Mouse (Mus musculus): ENCODE results near the gene Otx1. TPM values are rescaled to one million over a fixed set of nuclear protein-coding genes. Genes with fewer than 3 reads are reported as not detected.

The Otx1 gene
- polyA plus RNA-seq, 1 experiment from 2014 or later, result not detected

- H3K27ac ChIP-seq (ENCODE audit: low read depth, low read length), result no peak overlapping the region
- H3K27me3 ChIP-seq (ENCODE audit: control insufficient read depth, insufficient read depth, low read length), result peaks cover 74% of the 10 kb centered on the region
- DNase-seq (ENCODE audit: low spot score) (peak; percentile 48), ATAC-seq (ENCODE audit: insufficient read depth, low FRiP score, low TSS enrichment) (peak; percentile 52)
- no peak overlapping the region for H3K9ac ChIP-seq (ENCODE audit: low read length)
- no peaks in the 10 kb centered on the region for H3K36me3 ChIP-seq (ENCODE audit: control insufficient read depth, insufficient read depth, low read length)
- no peaks in the 10 kb centered on the region; the same call in 1 of the 2 replicates for H3K4me1 ChIP-seq (ENCODE audit: control insufficient read depth, insufficient read depth, low read length)
- H3K9me3 ChIP-seq (ENCODE audit: control insufficient read depth, low read length), result no peaks in the 10 kb centered on the region
- H3K4me3 ChIP-seq (ENCODE audit: low read depth, low read length), result no peak overlapping the region
- 0% methylated on average over 10 of the region's 10 CpGs for WGBS
- peak overlapping the region; percentile 5; the same call in 1 of the 2 replicates for H3K4me2 ChIP-seq (ENCODE audit: low read depth)
Observed at GRCm38 (mm10) chr11:22008129-22008596, 5.5 kb upstream of the Otx1 start.

GRCm38 (mm10) chr11:22007781-22008110 lies 5.0 kb upstream of the Otx1 start:
- H3K9ac ChIP-seq (ENCODE audit: low read length), result no peak overlapping the region
- ATAC-seq (ENCODE audit: insufficient read depth, low FRiP score, low TSS enrichment) (no peak), DNase-seq (ENCODE audit: low spot score) (no peak)
- under 1% methylated on average over 6 of the region's 6 CpGs for WGBS
- H3K27me3 ChIP-seq (ENCODE audit: control insufficient read depth, insufficient read depth, low read length), result peaks cover 79% of the 10 kb centered on the region
- no peaks in the 10 kb centered on the region for H3K36me3 ChIP-seq (ENCODE audit: control insufficient read depth, insufficient read depth, low read length)
- H3K4me3 ChIP-seq (ENCODE audit: low read depth, low read length), result no peak overlapping the region
- H3K9me3 ChIP-seq (ENCODE audit: control insufficient read depth, low read length), result no peaks in the 10 kb centered on the region
- H3K4me1 ChIP-seq (ENCODE audit: control insufficient read depth, insufficient read depth, low read length), result peaks cover 2% of the 10 kb centered on the region
- no peak overlapping the region for H3K27ac ChIP-seq (ENCODE audit: low read depth, low read length)
- no peak overlapping the region; the same call in 1 of the 2 replicates for H3K4me2 ChIP-seq (ENCODE audit: low read depth)

- Histone ChIP-seq H3K36me3 (ENCODE audit: control insufficient read depth, insufficient read depth, low read length) (no peaks in the 10 kb centered on the region), H3K4me2 (ENCODE audit: low read depth) (no peak overlapping the region), H3K4me3 (ENCODE audit: low read depth, low read length) (no peak overlapping the region), H3K9me3 (ENCODE audit: control insufficient read depth, low read length) (no peaks in the 10 kb centered on the region), H3K27me3 (ENCODE audit: control insufficient read depth, insufficient read depth, low read length) (peaks cover 84% of the 10 kb centered on the region), H3K27ac (ENCODE audit: low read depth, low read length) (no peak overlapping the region), H3K9ac (ENCODE audit: low read length) (no peak overlapping the region), H3K4me1 (ENCODE audit: control insufficient read depth, insufficient read depth, low read length) (peaks cover 4% of the 10 kb centered on the region)
- ATAC-seq (ENCODE audit: insufficient read depth, low FRiP score, low TSS enrichment) (no peak), DNase-seq (ENCODE audit: low spot score) (no peak)
- under 1% methylated on average over 20 of the region's 20 CpGs for WGBS
Observed at GRCm38 (mm10) chr11:22007088-22007780, 4.5 kb upstream of the Otx1 start.

GRCm38 (mm10) chr11:22006471-22007087 lies 3.9 kb upstream of the Otx1 start:
- 6% methylated on average over 12 of the region's 12 CpGs for WGBS
- peaks cover 4% of the 10 kb centered on the region for H3K4me1 ChIP-seq (ENCODE audit: control insufficient read depth, insufficient read depth, low read length)
- peaks cover 90% of the 10 kb centered on the region for H3K27me3 ChIP-seq (ENCODE audit: control insufficient read depth, insufficient read depth, low read length)
- H3K4me2 ChIP-seq (ENCODE audit: low read depth), result no peak overlapping the region
- H3K9me3 ChIP-seq (ENCODE audit: control insufficient read depth, low read length), result no peaks in the 10 kb centered on the region
- DNase-seq (ENCODE audit: low spot score) (no peak), ATAC-seq (ENCODE audit: insufficient read depth, low FRiP score, low TSS enrichment) (no peak)
- H3K36me3 ChIP-seq (ENCODE audit: control insufficient read depth, insufficient read depth, low read length), result no peaks in the 10 kb centered on the region
- no peak overlapping the region for H3K4me3 ChIP-seq (ENCODE audit: low read depth, low read length)
- no peak overlapping the region for H3K9ac ChIP-seq (ENCODE audit: low read length)
- H3K27ac ChIP-seq (ENCODE audit: low read depth, low read length), result no peak overlapping the region

- H3K4me3 ChIP-seq (ENCODE audit: low read depth, low read length), result no peak overlapping the region
Observed at GRCm38 (mm10) chr11:22005281-22005870, 2.7 kb upstream of the Otx1 start.

GRCm38 (mm10) chr11:22004331-22004841 lies 1.7 kb upstream of the Otx1 start:
- H3K9ac ChIP-seq (ENCODE audit: low read length), result no peak overlapping the region
- ATAC-seq (ENCODE audit: insufficient read depth, low FRiP score, low TSS enrichment), result no peak

More at GRCm38 (mm10) chr11:22005281-22005870, 2.7 kb upstream of the Otx1 start:
- no peak for DNase-seq (ENCODE audit: low spot score)
- no peaks in the 10 kb centered on the region for H3K36me3 ChIP-seq (ENCODE audit: control insufficient read depth, insufficient read depth, low read length)
- H3K9ac ChIP-seq (ENCODE audit: low read length), result no peak overlapping the region
- WGBS, result 3% methylated on average over 9 of the region's 9 CpGs
- H3K4me1 ChIP-seq (ENCODE audit: control insufficient read depth, insufficient read depth, low read length), result peaks cover 4% of the 10 kb centered on the region
- no peaks in the 10 kb centered on the region for H3K9me3 ChIP-seq (ENCODE audit: control insufficient read depth, low read length)
- peaks cover 91% of the 10 kb centered on the region for H3K27me3 ChIP-seq (ENCODE audit: control insufficient read depth, insufficient read depth, low read length)
- no peak overlapping the region for H3K4me2 ChIP-seq (ENCODE audit: low read depth)
- ATAC-seq (ENCODE audit: insufficient read depth, low FRiP score, low TSS enrichment), result no peak
- H3K27ac ChIP-seq (ENCODE audit: low read depth, low read length), result no peak overlapping the region

GRCm38 (mm10) chr11:22003341-22003981 lies 764 bp upstream of the Otx1 start:
- Histone ChIP-seq H3K27ac (ENCODE audit: low read depth, low read length) (no peak overlapping the region), H3K27me3 (ENCODE audit: control insufficient read depth, insufficient read depth, low read length) (peaks cover 100% of the 10 kb centered on the region), H3K36me3 (ENCODE audit: control insufficient read depth, insufficient read depth, low read length) (no peaks in the 10 kb centered on the region), H3K4me2 (ENCODE audit: low read depth) (peak overlapping the region; percentile 20; the same call in 1 of the 2 replicates), H3K4me3 (ENCODE audit: low read depth, low read length) (no peak overlapping the region), H3K9ac (ENCODE audit: low read length) (no peak overlapping the region), H3K9me3 (ENCODE audit: control insufficient read depth, low read length) (no peaks in the 10 kb centered on the region), H3K4me1 (ENCODE audit: control insufficient read depth, insufficient read depth, low read length) (peaks cover 4% of the 10 kb centered on the region)
- WGBS, result under 1% methylated on average over 31 of the region's 31 CpGs
- DNase-seq (ENCODE audit: low spot score) (peak; percentile 60), ATAC-seq (ENCODE audit: insufficient read depth, low FRiP score, low TSS enrichment) (no peak)

More at GRCm38 (mm10) chr11:22004331-22004841, 1.7 kb upstream of the Otx1 start:
- Histone ChIP-seq H3K4me3 (ENCODE audit: low read depth, low read length) (no peak overlapping the region), H3K36me3 (ENCODE audit: control insufficient read depth, insufficient read depth, low read length) (no peaks in the 10 kb centered on the region), H3K4me1 (ENCODE audit: control insufficient read depth, insufficient read depth, low read length) (peaks cover 4% of the 10 kb centered on the region), H3K27me3 (ENCODE audit: control insufficient read depth, insufficient read depth, low read length) (peaks cover 94% of the 10 kb centered on the region), H3K27ac (ENCODE audit: low read depth, low read length) (no peak overlapping the region), H3K4me2 (ENCODE audit: low read depth) (no peak overlapping the region), H3K9me3 (ENCODE audit: control insufficient read depth, low read length) (no peaks in the 10 kb centered on the region)
- DNase-seq (ENCODE audit: low spot score), result peak; percentile 62
- 1% methylated on average over 18 of the region's 18 CpGs for WGBS

GRCm38 (mm10) chr11:22002062-22002782 lies 475 bp downstream of the Otx1 start:
- no peak overlapping the region for H3K27ac ChIP-seq (ENCODE audit: low read depth, low read length)
- no peak overlapping the region for H3K9ac ChIP-seq (ENCODE audit: low read length)
- H3K36me3 ChIP-seq (ENCODE audit: control insufficient read depth, insufficient read depth, low read length), result no peaks in the 10 kb centered on the region
- DNase-seq (ENCODE audit: low spot score) (no peak), ATAC-seq (ENCODE audit: insufficient read depth, low FRiP score, low TSS enrichment) (no peak)
- peaks cover 4% of the 10 kb centered on the region; the same call in 1 of the 2 replicates for H3K4me1 ChIP-seq (ENCODE audit: control insufficient read depth, insufficient read depth, low read length)
- peaks cover 100% of the 10 kb centered on the region for H3K27me3 ChIP-seq (ENCODE audit: control insufficient read depth, insufficient read depth, low read length)
- peak overlapping the region; percentile 63 for H3K4me2 ChIP-seq (ENCODE audit: low read depth)
- H3K9me3 ChIP-seq (ENCODE audit: control insufficient read depth, low read length), result no peaks in the 10 kb centered on the region
- peak overlapping the region; percentile 43 for H3K4me3 ChIP-seq (ENCODE audit: low read depth, low read length)
- WGBS, result 0% methylated on average over 33 of the region's 34 CpGs
